Mouse (Mus musculus) cerebellum, adult 11-12 months (tissue): ENCODE measurements at regions not wholly inside any gene's neighbourhood (a gene's known extent, or its start where the extent isn't known, plus 50 kb on each side); places are given as distances from the start of the nearest gene placed in this dataset.
A peak's percentile ranks its signal among the peaks of the same experiment; 100 is the strongest.

Experiments used
- DNase-seq: peaks from one replicate; pipeline ENCODE4 v3.0.0; 2022

GRCm38 (mm10) chr7:92984701-92985682, 94.7 kb upstream of the Fam181b start:
- peak; percentile 52 for DNase-seq

- no peak for DNase-seq
These were observed 94.0 kb upstream of the Fam181b start for GRCm38 (mm10) chr7:92985683-92986070.

GRCm38 (mm10) chr7:92998886-92999285, 80.8 kb upstream of the Fam181b start:
- no peak for DNase-seq

- DNase-seq, result peak; percentile 19
These were observed 72.9 kb upstream of the Fam181b start for GRCm38 (mm10) chr7:93006694-93007231.

GRCm38 (mm10) chr7:93007721-93008120, 71.9 kb upstream of the Fam181b start:
- DNase-seq, result no peak

GRCm38 (mm10) chr7:93019390-93019789, 60.3 kb upstream of the Fam181b start:
- DNase-seq, result no peak

GRCm38 (mm10) chr7:93023489-93024130, 56.1 kb upstream of the Fam181b start:
- no peak for DNase-seq

- no peak for DNase-seq
These were observed 53.4 kb upstream of the Fam181b start for GRCm38 (mm10) chr7:93026231-93026630.
